ENCODE assay signal across 8 mouse cellular contexts in genomic region chr17:5795878-5796277, GRCm38 (mm10). TPM values are rescaled to one million over a fixed set of nuclear protein-coding genes. Genes with fewer than 3 reads are reported as not detected.
DNase-seq lines count a peak whose midpoint lies in the region; ATAC-seq lines count a peak whose summit lies in the region.

No protein-coding gene starts in this region.

- intact Hi-C loops in left cerebral cortex, postnatal 14 days (cut with DNase I): loop anchor here (2.0 to 10.0 kb wide), 3 partner anchors 91 to 219 kb away; no protein-coding TSS in a partner anchor

- peak; percentile 72 for DNase-seq in liver
- DNase-seq in cerebellum, postnatal 4 days (ENCODE audit: low spot score in 2 of 2): peak; percentile 34 to 64
- peak; percentile 52 to 56 for DNase-seq in gastrocnemius, adult 8-10 months (ENCODE audit: low spot score in 2 of 2)
- peak; percentile 87 for DNase-seq in left cerebral cortex, postnatal 14 days (ENCODE audit: low spot score in 2 of 2)
- peak; percentile 50 to 61 for DNase-seq in spleen, adult 18-20 months

- no peak overlapping the region for H3K4me2 ChIP-seq in liver, embryonic 12.5 days
- no peak overlapping the region for H3K4me2 ChIP-seq in intestine, embryonic 16.5 days (ENCODE audit: low read depth, low read length)
- H3K4me2 ChIP-seq in midbrain, embryonic 12.5 days (replicated peaks): no peak overlapping the region

- H3K4me3 ChIP-seq in liver, embryonic 12.5 days: no peak overlapping the region
- H3K4me3 ChIP-seq in intestine, embryonic 16.5 days (ENCODE audit: low read length): no peak overlapping the region
- H3K4me3 ChIP-seq in midbrain, embryonic 12.5 days: no peak overlapping the region

- H3K36me3 ChIP-seq in liver, embryonic 12.5 days: no peaks in the 10 kb centered on the region
- H3K36me3 ChIP-seq in intestine, embryonic 16.5 days (ENCODE audit: control insufficient read depth, insufficient read depth, low read length): no peaks in the 10 kb centered on the region
- no peaks in the 10 kb centered on the region for H3K36me3 ChIP-seq in midbrain, embryonic 12.5 days

- no peaks in the 10 kb centered on the region for H3K9me3 ChIP-seq in liver, embryonic 12.5 days (replicated peaks)
- no peaks in the 10 kb centered on the region for H3K9me3 ChIP-seq in intestine, embryonic 16.5 days (ENCODE audit: control insufficient read depth, low read length)
- H3K9me3 ChIP-seq in midbrain, embryonic 12.5 days: no peaks in the 10 kb centered on the region

- peaks cover 85% of the 10 kb centered on the region for H3K4me1 ChIP-seq in liver, embryonic 12.5 days
- peaks cover 11% of the 10 kb centered on the region for H3K4me1 ChIP-seq in intestine, embryonic 16.5 days (ENCODE audit: control insufficient read depth, insufficient read depth, low read length)
- no peaks in the 10 kb centered on the region; the same call in 1 of the 2 replicates for H3K4me1 ChIP-seq in midbrain, embryonic 12.5 days

- H3K27ac ChIP-seq in liver, embryonic 12.5 days: no peak overlapping the region
- H3K27ac ChIP-seq in intestine, embryonic 16.5 days (ENCODE audit: low read length): peak overlapping the region; percentile 44
- H3K27ac ChIP-seq in midbrain, embryonic 12.5 days (replicated peaks): no peak overlapping the region

- H3K27me3 ChIP-seq in liver, embryonic 12.5 days (replicated peaks): no peaks in the 10 kb centered on the region
- H3K27me3 ChIP-seq in intestine, embryonic 16.5 days (replicated peaks; ENCODE audit: control insufficient read depth, insufficient read depth, low read length): no peaks in the 10 kb centered on the region
- H3K27me3 ChIP-seq in midbrain, embryonic 12.5 days: no peaks in the 10 kb centered on the region

- WGBS in liver, embryonic 12.5 days (ENCODE audit: insufficient replicate concordance): 3% methylated on average over 5 of the region's 5 CpGs
- 0% methylated on average over 5 of the region's 5 CpGs for WGBS in intestine, embryonic 16.5 days
- WGBS in midbrain, embryonic 12.5 days: 3% methylated on average over 5 of the region's 5 CpGs

- no peak overlapping the region for H3K9ac ChIP-seq in liver, embryonic 12.5 days
- no peak overlapping the region for H3K9ac ChIP-seq in intestine, embryonic 16.5 days (ENCODE audit: low read depth, low read length)
- H3K9ac ChIP-seq in midbrain, embryonic 12.5 days (replicated peaks): no peak overlapping the region

- no peak for ATAC-seq in liver, embryonic 12.5 days
- peak; percentile 66 for ATAC-seq in intestine, embryonic 16.5 days
- peak; percentile 65; the same call in 1 of the 2 replicates for ATAC-seq in midbrain, embryonic 12.5 days (ENCODE audit: low FRiP score, low read depth)

RNA-seq across cellular contexts. Expression of gene Snx9, which starts 45.3 kb away (rescaled TPM):
- polyA plus RNA-seq in liver, embryonic 12.5 days (2016; fragmentation: Nextera tagmentation; extraction: Ambion mirVana): 22.7 and 23.5 TPM in 2 replicates
- 10 to 100 TPM; 26.5 to 28.7 (median 27.9) TPM for total RNA-seq in gastrocnemius, adult 8-10 months (2022)
- 52.6 and 61.6 TPM in 2 replicates for polyA plus RNA-seq in intestine, embryonic 16.5 days (2015; fragmentation: Nextera tagmentation; extraction: Ambion mirVana)
- total RNA-seq in left cerebral cortex, postnatal 14 days (2021): 10 to 100 TPM; 11.4 to 12.2 TPM
- 15.5 and 16.3 TPM in 2 replicates for polyA plus RNA-seq in midbrain, embryonic 12.5 days (2016; fragmentation: Nextera tagmentation; extraction: Ambion mirVana)
